Mouse (Mus musculus): ENCODE data around the gene Clic1. TPM values are rescaled to one million over a fixed set of nuclear protein-coding genes. Genes with fewer than 3 reads are reported as not detected.
A peak's percentile ranks its signal among the peaks of the same experiment; 100 is the strongest.

Gene Clic1
- polyA plus RNA-seq, 1 experiment from 2014 or later: 186 TPM

DNA sequence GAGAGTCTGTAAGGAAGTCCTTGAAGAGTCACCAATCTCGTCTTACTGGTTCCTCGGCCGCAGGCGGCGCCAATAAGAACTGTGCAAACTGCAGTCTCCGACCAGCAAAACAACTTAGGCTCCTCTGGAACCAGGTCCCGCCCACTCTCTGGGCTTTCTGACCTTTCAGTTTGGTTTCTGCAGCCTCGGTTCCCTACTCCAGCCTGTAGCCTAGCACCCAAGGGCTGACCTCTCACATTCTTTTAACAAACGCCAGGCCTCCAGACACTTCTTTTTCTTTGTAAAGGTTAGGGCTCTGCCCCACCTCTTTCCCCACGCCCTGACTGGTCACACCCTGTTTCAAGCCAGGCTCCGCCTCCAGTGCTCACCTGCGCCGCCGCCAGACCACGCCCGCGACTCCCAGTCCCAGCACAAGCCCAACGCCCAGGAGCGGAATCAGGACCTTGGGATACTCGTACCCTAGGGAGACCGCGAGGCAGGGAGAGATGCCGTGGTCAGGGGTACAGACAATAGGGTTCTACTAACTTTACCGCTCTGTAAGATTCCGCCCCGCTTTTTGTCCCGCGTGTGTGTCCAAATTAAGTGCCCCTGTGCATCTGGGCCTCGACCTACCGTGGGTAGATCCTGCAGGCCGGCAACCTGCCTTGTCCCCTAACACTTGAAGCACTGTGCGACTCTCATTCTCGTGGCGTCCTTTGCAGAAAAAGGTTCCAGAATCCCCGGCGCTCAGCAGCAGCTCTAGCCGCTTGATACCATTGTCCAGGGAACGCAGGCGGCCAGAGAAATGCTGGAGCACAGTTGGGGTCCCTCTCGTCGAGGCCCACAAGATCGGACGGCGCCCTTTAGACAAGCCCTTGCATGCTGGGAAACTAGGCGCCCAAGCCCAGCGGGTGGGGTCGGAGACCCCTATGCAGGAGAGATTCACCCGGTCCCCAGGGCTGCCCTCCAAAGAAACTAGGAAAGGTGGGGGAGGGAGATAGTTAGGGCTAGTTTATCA, 15.5 kb downstream of the Clic1 start, which contains the start of gene Ly6g6c:
TSS of gene Ly6g6c (plus strand) at position 438 of the 997 bp plus-strand sequence.
- peak; percentile 73 for DNase-seq (ENCODE audit: low spot score)
- H3K27ac ChIP-seq: peak within 1 kb of the TSS; percentile 71
- under 1% methylated on average over 48 of the region's 48 CpGs for WGBS
- no peaks in the 10 kb centered on the region for H3K9me3 ChIP-seq (replicated peaks)
- H3K4me3 ChIP-seq: peak within 1 kb of the TSS; percentile 50
- peaks cover 36% of the 10 kb centered on the region for H3K36me3 ChIP-seq
- H3K27me3 ChIP-seq (ENCODE audit: low read depth, poor library complexity, severe bottlenecking): peaks cover 67% of the 10 kb centered on the region
- H3K4me1 ChIP-seq: peaks cover 37% of the 10 kb centered on the region

DNA sequence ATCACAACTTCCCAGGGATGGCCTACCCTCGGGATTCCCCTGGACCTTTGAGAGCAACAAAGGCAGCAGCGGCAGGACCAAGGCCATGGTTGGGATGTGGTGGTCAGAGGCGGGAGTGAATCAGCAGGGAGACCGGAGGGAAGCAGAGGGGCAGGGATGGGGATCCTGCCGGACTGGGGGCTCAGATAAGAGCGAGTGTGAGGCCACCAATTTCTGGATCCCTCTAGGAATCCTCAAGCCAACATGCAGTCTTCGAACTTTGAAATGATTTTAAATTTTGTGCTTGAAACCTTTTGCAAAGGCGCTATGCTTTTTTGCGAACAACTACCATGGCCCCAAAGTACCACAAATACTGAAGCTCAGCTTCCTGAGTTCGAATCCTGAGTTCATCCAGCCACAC, 16.3 kb downstream of the Clic1 start, which contains the start of gene Mpig6b:
TSS of gene Mpig6b (minus strand) at position 101 of the 400 bp plus-strand sequence.
- Histone ChIP-seq H3K27me3 (ENCODE audit: low read depth, poor library complexity, severe bottlenecking) (peaks cover 67% of the 10 kb centered on the region), H3K4me3 (peak within 1 kb of the TSS; percentile 50), H3K27ac (peak within 1 kb of the TSS; percentile 71), H3K9me3 (replicated peaks) (no peaks in the 10 kb centered on the region), H3K4me1 (peaks cover 29% of the 10 kb centered on the region), H3K36me3 (peaks cover 28% of the 10 kb centered on the region)
- no peak for DNase-seq (ENCODE audit: low spot score)
- WGBS: 45% methylated on average over 10 of the region's 10 CpGs

DNA sequence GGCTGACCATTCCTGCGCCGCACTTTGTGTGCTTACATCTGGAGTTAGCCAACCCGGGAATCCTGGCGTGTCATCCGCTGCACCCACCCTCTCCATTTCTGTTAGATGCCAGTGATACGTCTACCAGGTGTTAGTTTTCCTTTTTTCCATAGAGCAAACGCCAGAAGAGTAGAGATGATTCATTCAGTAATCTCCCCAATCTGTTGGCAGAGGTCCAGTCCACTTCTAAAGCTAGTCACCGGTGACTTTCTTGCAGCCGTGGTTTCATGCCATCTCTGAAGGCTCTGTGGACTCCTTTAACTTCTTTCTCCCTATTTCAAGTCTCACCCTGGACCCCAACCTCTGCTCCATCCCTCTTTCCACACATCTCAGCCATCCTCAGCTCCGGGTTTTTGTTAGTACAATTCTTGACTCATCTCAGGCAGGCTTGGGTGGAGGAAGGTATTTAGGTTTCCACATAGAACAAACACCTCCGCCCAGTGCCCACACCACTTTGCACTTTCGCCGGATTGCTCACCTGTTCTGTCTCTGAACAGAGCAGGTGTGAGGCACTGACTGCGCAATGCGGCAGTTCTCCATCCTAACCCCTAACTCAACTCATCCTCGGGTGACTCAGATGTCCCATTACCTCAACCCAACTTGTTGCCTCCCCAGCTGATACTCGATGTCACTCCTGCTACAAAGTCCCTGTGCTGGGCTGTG, 18.6 kb downstream of the Clic1 start:
- no peak for DNase-seq (ENCODE audit: low spot score)
- Histone ChIP-seq H3K4me1 (peaks cover 22% of the 10 kb centered on the region), H3K27ac (no peak overlapping the region), H3K9me3 (replicated peaks) (no peaks in the 10 kb centered on the region), H3K36me3 (peaks cover 6% of the 10 kb centered on the region; the same call in 1 of the 2 replicates), H3K27me3 (ENCODE audit: low read depth, poor library complexity, severe bottlenecking) (peaks cover 56% of the 10 kb centered on the region), H3K4me3 (no peak overlapping the region)
- WGBS: 85% methylated on average over 17 of the region's 17 CpGs

DNA sequence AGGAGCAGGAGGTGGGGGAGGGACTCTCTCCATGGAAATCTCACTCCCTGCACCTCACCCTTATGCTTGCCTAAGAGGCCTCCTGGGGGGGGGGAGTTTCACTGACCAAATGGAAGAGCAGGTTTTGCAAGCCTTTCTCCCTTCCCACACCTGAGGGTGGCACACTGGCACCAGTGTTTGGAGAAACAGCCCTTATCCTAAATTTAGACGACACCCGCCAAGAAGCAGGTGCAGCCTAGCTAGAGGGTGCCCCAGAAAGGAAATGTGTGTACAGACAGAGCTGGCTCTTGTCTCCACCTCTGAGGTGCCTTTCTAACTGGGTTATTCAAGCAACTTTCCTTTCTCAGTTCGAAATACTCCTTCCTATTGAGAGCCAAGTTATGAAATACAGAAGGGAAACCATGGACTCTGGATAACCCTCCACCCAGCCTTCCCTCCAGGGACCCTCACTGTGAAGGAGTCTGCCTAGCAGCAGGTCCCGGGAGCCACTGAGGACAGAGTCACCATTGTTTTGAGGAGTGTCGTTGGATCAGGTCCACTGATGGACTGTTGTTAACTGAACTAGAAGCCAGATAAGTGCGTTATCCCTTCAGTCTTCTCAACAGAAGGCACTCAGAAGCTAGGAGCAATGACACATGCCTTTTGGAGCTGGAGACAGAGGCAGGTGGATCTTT, 20.9 kb downstream of the Clic1 start:
- Histone ChIP-seq H3K4me3 (no peak overlapping the region), H3K9me3 (replicated peaks) (no peaks in the 10 kb centered on the region), H3K27me3 (ENCODE audit: low read depth, poor library complexity, severe bottlenecking) (peaks cover 34% of the 10 kb centered on the region), H3K36me3 (no peaks in the 10 kb centered on the region), H3K4me1 (peaks cover 12% of the 10 kb centered on the region), H3K27ac (no peak overlapping the region)
- 69% methylated on average over 6 of the region's 6 CpGs for WGBS
- DNase-seq (ENCODE audit: low spot score): no peak

DNA sequence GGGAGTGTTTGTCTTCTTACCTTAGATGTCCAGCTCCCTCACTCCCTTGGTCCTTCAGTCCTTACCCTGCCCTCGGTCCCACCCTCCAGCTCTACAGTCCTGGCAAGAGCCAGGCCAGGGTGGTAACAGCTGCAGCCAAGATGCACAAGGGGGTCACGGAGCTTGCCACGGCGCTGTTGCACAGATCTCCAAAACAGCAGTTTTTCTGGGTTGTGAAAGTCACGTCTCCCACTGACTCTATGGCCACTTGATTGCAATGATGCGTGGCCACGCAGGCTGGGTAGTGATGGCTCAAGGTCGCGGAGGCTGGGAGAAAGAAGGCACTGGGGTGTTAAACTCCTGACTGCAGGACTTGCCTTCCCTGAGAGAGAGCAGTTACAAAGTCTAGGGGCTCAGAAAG, 21.7 kb downstream of the Clic1 start:
- H3K9me3 ChIP-seq (replicated peaks): no peaks in the 10 kb centered on the region
- WGBS: 83% methylated on average over 9 of the region's 9 CpGs
- H3K4me1 ChIP-seq: peaks cover 13% of the 10 kb centered on the region
- no peak overlapping the region for H3K27ac ChIP-seq
- no peak overlapping the region for H3K4me3 ChIP-seq
- peaks cover 26% of the 10 kb centered on the region for H3K27me3 ChIP-seq (ENCODE audit: low read depth, poor library complexity, severe bottlenecking)
- H3K36me3 ChIP-seq: no peaks in the 10 kb centered on the region
- DNase-seq (ENCODE audit: low spot score): no peak

DNA sequence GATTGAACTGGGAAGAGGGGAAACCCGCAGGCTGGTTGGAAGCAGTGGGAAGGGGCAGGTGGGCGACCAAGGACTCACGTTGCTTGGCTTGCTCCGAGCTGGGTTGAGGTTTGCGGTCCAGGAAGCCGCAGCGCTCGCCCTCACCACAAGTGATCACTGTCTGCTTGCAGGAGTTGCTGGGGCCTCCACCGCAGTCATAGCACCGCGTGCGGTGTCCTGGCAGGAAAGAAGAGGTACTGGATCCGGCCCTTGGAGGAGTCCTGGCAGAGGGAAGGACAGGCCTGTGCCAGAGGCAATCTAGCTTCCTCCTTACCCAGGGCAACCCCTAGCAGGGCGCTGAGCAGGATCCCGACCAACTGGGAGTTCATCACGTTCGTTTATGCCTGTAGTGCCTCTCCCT, 24.3 kb downstream of the Clic1 start:
- Histone ChIP-seq H3K27ac (peak overlapping the region; percentile 53), H3K4me3 (no peak overlapping the region), H3K4me1 (peaks cover 33% of the 10 kb centered on the region), H3K36me3 (no peaks in the 10 kb centered on the region), H3K27me3 (ENCODE audit: low read depth, poor library complexity, severe bottlenecking) (peaks cover 25% of the 10 kb centered on the region), H3K9me3 (replicated peaks) (no peaks in the 10 kb centered on the region)
- 45% methylated on average over 17 of the region's 17 CpGs for WGBS
- DNase-seq (ENCODE audit: low spot score): no peak

DNA sequence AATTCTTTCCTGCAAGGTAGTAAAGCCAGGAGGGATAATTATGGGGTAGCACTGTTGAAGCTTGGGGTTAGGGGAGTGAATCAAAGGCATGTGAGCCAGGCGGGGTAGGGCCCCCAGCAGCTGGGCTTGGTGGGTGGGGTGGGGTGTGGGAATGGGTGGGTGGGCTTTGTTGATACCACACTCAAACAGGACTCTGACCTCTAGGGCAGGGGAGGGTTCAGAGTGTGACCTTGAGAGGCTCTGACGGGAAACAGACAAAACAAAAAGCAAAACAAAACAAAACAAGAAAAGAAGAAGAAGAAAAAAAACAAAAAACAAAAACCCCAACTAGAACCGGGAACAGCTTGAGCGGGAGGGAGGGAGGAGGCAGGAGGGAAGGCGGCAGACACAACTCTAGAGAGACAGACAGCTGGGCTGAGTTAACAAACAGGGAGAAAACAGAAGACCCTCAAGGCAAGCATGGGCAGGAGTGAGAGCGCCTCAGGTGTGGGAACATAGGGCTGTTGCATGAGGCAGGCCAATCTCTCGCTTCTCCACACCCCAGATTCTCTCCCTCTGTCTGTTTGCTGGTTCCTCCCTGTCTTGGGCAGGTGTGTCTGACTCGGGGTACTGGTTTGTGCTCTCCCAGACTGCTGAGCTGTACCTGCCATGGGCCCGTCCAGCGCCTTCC, 26.9 kb downstream of the Clic1 start, which contains the start of gene Ly6g6e:
TSS of gene Ly6g6e (plus strand) at position 396 of the 670 bp plus-strand sequence.
- peak within 1 kb of the TSS; percentile 58 for H3K27ac ChIP-seq
- peak; percentile 41 for DNase-seq (ENCODE audit: low spot score)
- no peaks in the 10 kb centered on the region for H3K9me3 ChIP-seq (replicated peaks)
- H3K27me3 ChIP-seq (ENCODE audit: low read depth, poor library complexity, severe bottlenecking): peaks cover 29% of the 10 kb centered on the region
- peak within 1 kb of the TSS; percentile 37 for H3K4me3 ChIP-seq
- 22% methylated on average over 10 of the region's 10 CpGs for whole genome bisulfite sequencing
- no peaks in the 10 kb centered on the region for H3K36me3 ChIP-seq
- H3K4me1 ChIP-seq: peaks cover 36% of the 10 kb centered on the region

DNA sequence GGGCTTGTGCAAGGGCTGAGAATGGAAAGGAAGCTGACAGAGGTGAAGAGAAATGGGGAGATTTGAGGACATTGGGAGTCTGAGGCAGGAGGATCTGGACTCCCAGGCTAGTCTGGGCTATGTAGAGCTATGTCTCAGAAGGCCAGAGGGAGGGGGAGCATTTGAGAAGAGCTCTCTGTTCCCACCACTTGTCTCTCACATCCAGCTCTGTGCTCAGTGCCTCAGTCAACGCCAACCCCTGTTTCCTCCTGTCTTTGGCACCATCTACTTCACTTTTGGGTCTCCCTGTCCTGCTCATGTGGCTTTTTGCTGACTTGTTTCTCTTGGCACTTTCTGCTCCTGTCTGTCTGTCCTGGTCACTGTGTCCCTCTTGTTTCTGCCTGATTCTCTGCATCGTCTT, 27.5 kb downstream of the Clic1 start:
- Histone ChIP-seq H3K36me3 (no peaks in the 10 kb centered on the region), H3K27ac (peak overlapping the region; percentile 58; the same call in 1 of the 2 replicates), H3K9me3 (replicated peaks) (no peaks in the 10 kb centered on the region), H3K4me3 (peak overlapping the region; percentile 37), H3K4me1 (peaks cover 36% of the 10 kb centered on the region), H3K27me3 (ENCODE audit: low read depth, poor library complexity, severe bottlenecking) (peaks cover 29% of the 10 kb centered on the region)
- 46% methylated on average over 2 of the region's 2 CpGs for WGBS
- no peak for DNase-seq (ENCODE audit: low spot score)

DNA sequence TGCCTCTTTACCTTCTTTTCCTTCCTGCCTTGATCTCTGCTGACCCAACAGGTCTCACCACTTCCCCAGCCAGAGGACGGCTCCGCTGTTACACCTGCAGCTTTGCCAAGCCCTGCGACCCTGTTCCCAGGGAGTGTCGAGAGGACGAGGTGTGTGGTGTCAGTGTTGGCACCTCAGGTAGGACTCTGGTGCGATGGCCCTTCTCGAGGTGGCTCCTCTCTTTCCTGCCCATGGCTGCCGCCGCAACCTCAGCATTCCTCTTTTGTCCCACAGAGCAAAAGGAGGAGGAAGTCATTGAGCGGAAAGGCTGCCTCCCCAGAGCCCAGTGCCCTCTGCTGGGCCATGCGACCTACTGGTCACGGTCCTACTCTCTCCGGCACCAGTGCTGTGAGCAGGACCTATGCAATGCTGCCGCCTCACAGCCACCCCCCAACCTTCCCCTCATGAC, 28.0 kb downstream of the Clic1 start, which contains the start of gene Ly6g6d:
TSS of gene Ly6g6d (minus strand) at position 280 of the 448 bp plus-strand sequence.
- Histone ChIP-seq H3K4me3 (peak within 1 kb of the TSS; percentile 37), H3K27ac (peak within 1 kb of the TSS; percentile 58), H3K27me3 (ENCODE audit: low read depth, poor library complexity, severe bottlenecking) (peaks cover 29% of the 10 kb centered on the region), H3K36me3 (no peaks in the 10 kb centered on the region), H3K9me3 (replicated peaks) (no peaks in the 10 kb centered on the region), H3K4me1 (peaks cover 36% of the 10 kb centered on the region)
- DNase-seq (ENCODE audit: low spot score): peak; percentile 53
- WGBS: 13% methylated on average over 14 of the region's 14 CpGs

DNA sequence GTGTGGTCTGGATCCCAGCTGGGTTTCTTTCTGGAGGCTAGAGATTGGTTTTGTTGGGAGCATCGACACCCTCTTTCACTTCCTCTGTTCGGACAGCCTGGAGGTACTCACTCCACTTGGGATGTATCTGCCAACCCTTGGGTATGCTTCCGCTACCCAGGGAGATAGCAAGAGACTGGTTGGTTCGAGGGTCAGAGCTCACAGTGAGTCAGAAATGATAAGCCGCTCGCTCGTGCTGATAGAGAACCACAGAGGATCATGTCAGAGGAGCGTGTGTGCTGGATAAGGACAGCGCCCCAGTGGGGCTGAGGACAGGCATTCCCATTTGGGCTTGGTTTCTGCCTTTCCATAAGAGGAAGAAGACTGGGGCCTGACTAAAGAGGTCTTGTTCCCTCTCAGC, 30.0 kb downstream of the Clic1 start:
- peaks cover 29% of the 10 kb centered on the region for H3K27me3 ChIP-seq (ENCODE audit: low read depth, poor library complexity, severe bottlenecking)
- H3K4me3 ChIP-seq: no peak overlapping the region
- H3K4me1 ChIP-seq: peaks cover 28% of the 10 kb centered on the region
- H3K36me3 ChIP-seq: no peaks in the 10 kb centered on the region
- no peak overlapping the region for H3K27ac ChIP-seq
- no peak for DNase-seq (ENCODE audit: low spot score)
- WGBS: 76% methylated on average over 9 of the region's 9 CpGs
- H3K9me3 ChIP-seq (replicated peaks): no peaks in the 10 kb centered on the region

DNA sequence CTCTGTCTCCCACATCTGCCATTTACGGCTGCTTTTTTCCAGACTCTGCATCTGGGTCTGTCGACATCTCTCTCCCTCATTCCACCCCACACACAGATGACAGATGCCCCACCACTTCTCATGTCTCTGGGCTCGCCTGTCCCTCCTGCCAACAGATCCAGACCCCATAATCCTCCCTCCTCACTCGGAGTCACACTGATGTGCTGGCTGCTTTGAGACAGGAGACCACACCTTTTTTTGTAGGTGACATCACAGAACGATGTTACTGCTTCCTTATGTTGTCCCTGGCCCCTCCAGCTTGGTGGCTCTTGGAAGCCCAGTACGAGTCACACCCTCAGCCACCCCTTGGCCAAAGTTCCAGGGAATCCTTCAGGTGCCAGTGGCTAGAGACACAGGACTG, 30.5 kb downstream of the Clic1 start:
- Histone ChIP-seq H3K27ac (no peak overlapping the region), H3K27me3 (ENCODE audit: low read depth, poor library complexity, severe bottlenecking) (peaks cover 29% of the 10 kb centered on the region)
- 49% methylated on average over 6 of the region's 6 CpGs for WGBS

DNA sequence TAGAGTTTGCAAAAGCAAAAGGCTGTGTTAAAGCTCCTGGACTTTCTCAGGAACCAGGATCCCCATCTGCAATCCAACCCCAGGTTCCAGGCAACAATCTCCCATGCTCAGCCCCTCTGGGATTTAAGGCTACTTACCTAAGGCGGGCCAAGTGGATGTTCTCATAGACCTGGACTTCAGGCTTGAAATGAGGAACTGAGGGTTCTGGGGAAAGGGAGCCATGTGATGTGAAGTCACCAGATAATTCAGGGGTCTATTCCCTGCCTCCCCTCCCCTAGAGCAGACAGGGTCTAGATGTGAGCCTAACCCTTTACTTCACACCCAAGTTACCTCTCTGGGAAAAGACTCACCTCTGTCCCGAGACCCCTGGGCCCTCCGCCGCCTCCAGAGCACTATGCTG, 30.9 kb downstream of the Clic1 start:
- Histone ChIP-seq H3K27ac (no peak overlapping the region), H3K27me3 (ENCODE audit: low read depth, poor library complexity, severe bottlenecking) (peaks cover 29% of the 10 kb centered on the region), H3K9me3 (replicated peaks) (no peaks in the 10 kb centered on the region), H3K4me3 (no peak overlapping the region), H3K4me1 (peaks cover 28% of the 10 kb centered on the region), H3K36me3 (no peaks in the 10 kb centered on the region)
- WGBS: 86% methylated on average over 4 of the region's 4 CpGs
- DNase-seq (ENCODE audit: low spot score): no peak

More for the DNA sequence above, 30.5 kb downstream of the Clic1 start:
- Histone ChIP-seq H3K36me3 (no peaks in the 10 kb centered on the region), H3K9me3 (replicated peaks) (no peaks in the 10 kb centered on the region), H3K4me3 (no peak overlapping the region), H3K4me1 (peaks cover 28% of the 10 kb centered on the region)
- no peak for DNase-seq (ENCODE audit: low spot score)

All from limb, embryonic 10.5 days (tissue).